9 mouse cellular contexts compared by ENCODE assay signal in the genomic region with DNA sequence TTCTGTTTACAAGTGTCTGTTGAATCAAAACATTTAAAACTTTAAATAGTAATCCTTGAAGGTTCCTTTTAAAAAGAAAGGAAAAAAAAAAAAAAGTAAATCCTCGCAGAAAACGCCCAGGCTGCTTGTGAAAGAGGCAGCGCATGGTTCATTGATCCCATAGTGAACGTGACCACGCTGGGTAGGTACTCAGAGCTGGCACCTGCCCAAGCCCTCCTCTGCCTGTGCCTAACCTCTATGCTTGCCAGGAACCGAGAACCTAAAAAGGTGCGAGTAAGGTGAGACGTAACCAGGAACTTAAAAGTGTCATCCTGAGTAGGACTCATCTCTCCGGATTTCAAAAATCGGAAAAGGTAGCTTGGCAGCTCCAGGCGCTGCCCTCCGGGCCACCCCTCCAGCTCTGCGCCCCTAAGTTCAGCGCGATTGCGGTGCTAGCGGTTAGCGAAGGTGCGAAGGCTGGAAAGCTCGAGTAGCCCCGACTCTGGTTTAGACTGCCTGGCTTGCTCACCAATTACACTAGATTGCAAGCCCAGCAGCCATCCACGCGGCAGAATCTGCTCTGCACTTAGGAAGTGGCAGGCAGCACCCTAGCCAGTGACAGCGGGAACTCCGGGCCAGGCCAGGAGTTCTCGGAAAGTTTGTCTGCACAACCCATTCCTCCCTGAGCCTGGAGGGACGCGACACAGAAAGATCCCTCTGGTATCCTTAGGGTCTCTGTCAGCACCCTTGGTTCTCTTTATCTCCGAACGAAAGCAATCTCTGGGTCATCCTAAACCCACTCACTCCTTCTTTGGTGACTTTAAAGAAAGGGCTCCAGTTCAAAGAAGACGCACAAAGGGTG. TPM values are rescaled to one million over a fixed set of nuclear protein-coding genes. Genes with fewer than 3 reads are reported as not detected.
DNase-seq lines count a peak whose midpoint lies in the region; ATAC-seq and TF ChIP-seq lines count a peak whose summit lies in the region.
"Had no signal": no experiment of that assay in that cellular context is flagged by ENCODE, and none has a peak within 500 bp of the region (broad histone marks: within the 10 kb centered on the region; RNA-seq: fewer than 3 reads in every experiment).

No protein-coding gene starts in this region.

- H3K27me3 ChIP-seq in ES-Bruce4 (ENCODE audit: control insufficient read depth, insufficient read depth, low read length, poor library complexity, severe bottlenecking), result peaks cover 10% of the 10 kb centered on the region; the same call in 1 of the 2 replicates
- H3K27me3 ChIP-seq in hindbrain, embryonic 15.5 days, result peaks cover 52% of the 10 kb centered on the region
- H3K27me3 ChIP-seq in liver, adult 2 months (ENCODE audit: control insufficient read depth, insufficient read depth, low read length), result peaks cover 7% of the 10 kb centered on the region; the same call in 1 of the 2 replicates
- H3K27me3 ChIP-seq in midbrain, embryonic 14.5 days (ENCODE audit: control insufficient read depth, insufficient read depth, low read length), result peaks cover 63% of the 10 kb centered on the region

- H3K4me2 ChIP-seq in hindbrain, embryonic 15.5 days, result peak overlapping the region; percentile 50
- H3K4me2 ChIP-seq in midbrain, embryonic 14.5 days (ENCODE audit: low read length), result peak overlapping the region; percentile 35

- peak; percentile 8 for DNase-seq in cerebellum, postnatal 36 days
- DNase-seq in cerebellum, adult 9-10 months, result no peak
- peak; percentile 71 for DNase-seq in liver, adult 2 months (ENCODE audit: extremely low read depth, low read depth, low spot score)
- peak; percentile 62 for DNase-seq in midbrain, embryonic 14.5 days
- DNase-seq in testis, postnatal 10 days (ENCODE audit: low spot score), result peak; percentile 54

- peak overlapping the region; percentile 51 for H3K4me3 ChIP-seq in ES-Bruce4 (ENCODE audit: low read depth, low read length)
- H3K4me3 ChIP-seq in embryonic fibroblast, embryonic 13.5 days (ENCODE audit: insufficient read depth, low read length), result peak overlapping the region; percentile 12; the same call in 1 of the 2 replicates
- H3K4me3 ChIP-seq in hindbrain, embryonic 15.5 days, result peak overlapping the region; percentile 25
- H3K4me3 ChIP-seq in liver, adult 2 months (ENCODE audit: insufficient read depth, low read depth, low read length), result peak overlapping the region; percentile 36; the same call in 1 of the 2 replicates
- peak overlapping the region; percentile 14; the same call in 1 of the 2 replicates for H3K4me3 ChIP-seq in midbrain, embryonic 14.5 days (replicated peaks; ENCODE audit: low read depth, low read length)

- 0 out of 2 replicates have a peak overlapping the region, but pooled peaks have one; percentile 3 for H3K9ac ChIP-seq in ES-Bruce4 (ENCODE audit: low read depth, poor library complexity, severe bottlenecking)
- H3K9ac ChIP-seq in hindbrain, embryonic 15.5 days, result no peak overlapping the region
- H3K9ac ChIP-seq in liver, adult 2 months (ENCODE audit: low read depth, low read length), result peak overlapping the region; percentile 34; the same call in 1 of the 2 replicates
- no peak overlapping the region for H3K9ac ChIP-seq in midbrain, embryonic 14.5 days (replicated peaks; ENCODE audit: low read length)

- TF ChIP-seq EP300 in ES-Bruce4 (IDR thresholded peaks at IDR 0.05; ENCODE audit: insufficient read depth, low read depth, low read length), result no peak

- no peaks in the 10 kb centered on the region for H3K79me2 ChIP-seq in liver, adult 2 months (ENCODE audit: control insufficient read depth, insufficient read depth, low read length)

- WGBS in hindbrain, embryonic 15.5 days, result 1% methylated on average over 31 of the region's 31 CpGs
- WGBS in liver, adult 2 months, result 2% methylated on average over 31 of the region's 31 CpGs
- under 1% methylated on average over 31 of the region's 31 CpGs for WGBS in midbrain, embryonic 14.5 days

- no peak overlapping the region for H3K27ac ChIP-seq in ES-Bruce4 (ENCODE audit: insufficient read depth, low read length)
- no peak overlapping the region for H3K27ac ChIP-seq in embryonic fibroblast, embryonic 13.5 days (ENCODE audit: insufficient read depth, low read length)
- H3K27ac ChIP-seq in hindbrain, embryonic 15.5 days (replicated peaks), result no peak overlapping the region
- H3K27ac ChIP-seq in liver, adult 2 months (replicated peaks; ENCODE audit: insufficient read depth, low read depth, low read length), result no peak overlapping the region
- no peak overlapping the region for H3K27ac ChIP-seq in midbrain, embryonic 14.5 days (replicated peaks; ENCODE audit: low read depth, low read length)

- H3K36me3 ChIP-seq in ES-Bruce4 (ENCODE audit: control insufficient read depth, insufficient read depth, low read length, poor library complexity, severe bottlenecking), result no peaks in the 10 kb centered on the region
- no peaks in the 10 kb centered on the region for H3K36me3 ChIP-seq in hindbrain, embryonic 15.5 days
- H3K36me3 ChIP-seq in liver, adult 2 months (ENCODE audit: control insufficient read depth, insufficient read depth, low read length), result no peaks in the 10 kb centered on the region
- H3K36me3 ChIP-seq in midbrain, embryonic 14.5 days (ENCODE audit: control insufficient read depth, insufficient read depth, low read length), result no peaks in the 10 kb centered on the region
- H3K36me3 ChIP-seq: G1E had no signal

- ATAC-seq in hindbrain, embryonic 15.5 days (ENCODE audit: low FRiP score, low read depth), result no peak; the same call in 1 of the 2 replicates
- ATAC-seq in midbrain, embryonic 14.5 days (ENCODE audit: low FRiP score, low TSS enrichment), result no peak

- no peaks in the 10 kb centered on the region for H3K4me1 ChIP-seq in ES-Bruce4 (ENCODE audit: control insufficient read depth, insufficient read depth, low read length)
- H3K4me1 ChIP-seq in embryonic fibroblast, embryonic 13.5 days (ENCODE audit: control insufficient read depth, insufficient read depth, low read length), result no peaks in the 10 kb centered on the region; the same call in none of the 2 replicates
- H3K4me1 ChIP-seq in hindbrain, embryonic 15.5 days (replicated peaks), result peaks cover 23% of the 10 kb centered on the region
- H3K4me1 ChIP-seq in liver, adult 2 months (ENCODE audit: control insufficient read depth, insufficient read depth, low read length), result peaks cover 5% of the 10 kb centered on the region; the same call in 1 of the 2 replicates
- peaks cover 12% of the 10 kb centered on the region; the same call in 1 of the 2 replicates for H3K4me1 ChIP-seq in midbrain, embryonic 14.5 days (ENCODE audit: control insufficient read depth, insufficient read depth, low read length)

- TF ChIP-seq CTCF in ES-Bruce4 (IDR thresholded peaks at IDR 0.05; ENCODE audit: low read depth, low read length), result no peak
- TF ChIP-seq CTCF in embryonic fibroblast, embryonic 13.5 days (IDR thresholded peaks at IDR 0.05; ENCODE audit: borderline replicate concordance, insufficient read depth, low read length), result no peak
- no peak for TF ChIP-seq CTCF in liver, adult 2 months (IDR thresholded peaks at IDR 0.05; ENCODE audit: low read depth, low read length)

- no peaks in the 10 kb centered on the region for H3K9me3 ChIP-seq in ES-Bruce4 (replicated peaks; ENCODE audit: control insufficient read depth, insufficient read depth, low read length, poor library complexity, severe bottlenecking)
- H3K9me3 ChIP-seq in hindbrain, embryonic 15.5 days, result no peaks in the 10 kb centered on the region
- no peaks in the 10 kb centered on the region for H3K9me3 ChIP-seq in midbrain, embryonic 14.5 days (ENCODE audit: control insufficient read depth, low read length)
- H3K9me3 ChIP-seq: G1E had no signal

- no peak for TF ChIP-seq POLR2A in ES-Bruce4 (IDR thresholded peaks at IDR 0.05; ENCODE audit: insufficient read depth, low read length)
- TF ChIP-seq POLR2A in embryonic fibroblast, embryonic 13.5 days (IDR thresholded peaks at IDR 0.05; ENCODE audit: low read depth, low read length), result no peak
- no peak for TF ChIP-seq POLR2A in liver, adult 2 months (IDR thresholded peaks at IDR 0.05; ENCODE audit: extremely low read depth, insufficient read depth, low read length)

RNA-seq across cellular contexts. Expression of gene Prdm1, which starts 1.3 kb away (rescaled TPM):
- polyA plus RNA-seq in ES-Bruce4 (2011; ENCODE audit: insufficient read depth, insufficient read length, low read depth, missing spikeins), result 12.8 and 15.3 TPM in 2 replicates
- 2.8 TPM in 2 replicates for polyA plus RNA-seq in embryonic fibroblast, embryonic 13.5 days (2011; ENCODE audit: insufficient read length, low read depth, missing spikeins)
- 0.62 TPM in 2 replicates for polyA plus RNA-seq in hindbrain, embryonic 15.5 days (2015; fragmentation: Nextera tagmentation; extraction: Ambion mirVana)
- total RNA-seq in liver, adult 2 months (2014; rRNA removed), result 0.28 and 0.47 TPM in 2 replicates
- 0.05 and 0.18 TPM in 2 replicates for polyA plus RNA-seq in liver, adult 2 months (2012; rRNA removed)
- 0.61 and 0.97 TPM in 2 replicates for polyA plus RNA-seq in midbrain, embryonic 14.5 days (2014; fragmentation: Nextera tagmentation; extraction: Ambion mirVana)

Comparison
In these comparisons a context has a peak if more than half of its experiments do, and no peak if none do; other contexts are left out.
1. H3K9ac ChIP-seq: peak in ES-Bruce4 (single experiment) and liver, adult 2 months (single experiment); none in hindbrain, embryonic 15.5 days (single experiment) and midbrain, embryonic 14.5 days (single experiment).
2. Peak in every context shown above with its lines, with median percentiles within 50 percentile points of each other: H3K4me3 ChIP-seq.